Mouse (Mus musculus): Measurements from ENCODE around the gene Isg20.

Gene Isg20

DNA sequence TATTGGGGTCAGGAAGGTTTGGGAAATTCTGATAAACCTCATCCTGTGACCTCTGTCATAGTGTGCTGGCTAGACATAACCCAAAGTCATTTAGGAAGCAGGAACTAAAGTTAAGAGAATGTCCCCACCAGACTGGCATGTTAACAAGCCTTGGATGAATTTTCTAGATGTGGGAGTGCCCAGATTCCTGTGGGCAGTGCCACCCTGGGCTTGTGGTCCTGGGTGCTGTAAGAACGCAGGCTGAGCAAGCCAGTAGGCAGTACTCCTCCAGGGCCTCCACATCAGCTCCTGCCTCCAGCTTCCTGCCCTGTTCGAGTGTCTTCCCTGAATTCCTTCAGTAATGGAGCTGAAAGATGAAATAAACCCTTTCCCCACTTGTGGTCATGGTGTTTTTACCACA, 9.0 kb upstream of the Isg20 start:
- DNase-seq (ENCODE audit: low spot score), result no peak

DNA sequence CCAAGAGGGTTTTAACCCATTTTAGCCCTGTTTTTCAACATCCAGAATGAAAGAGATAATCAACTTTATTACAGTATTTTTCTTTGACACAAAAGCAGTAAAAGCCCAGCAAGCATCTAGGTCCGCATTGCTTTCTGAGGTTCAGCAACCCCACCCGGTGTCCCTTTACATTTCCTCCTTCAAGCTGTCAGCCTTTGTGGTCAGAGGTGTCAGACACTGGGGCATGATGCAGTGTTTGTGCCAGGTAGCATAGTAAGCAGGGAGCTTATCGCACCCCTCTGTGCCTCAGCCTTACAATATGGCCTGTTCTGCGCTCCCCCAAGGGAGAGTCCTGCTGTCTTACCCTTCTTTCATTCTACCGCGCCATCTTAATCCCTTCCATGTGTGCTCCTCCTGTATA, 4.2 kb upstream of the Isg20 start:
- DNase-seq (ENCODE audit: low spot score), result no peak

DNA sequence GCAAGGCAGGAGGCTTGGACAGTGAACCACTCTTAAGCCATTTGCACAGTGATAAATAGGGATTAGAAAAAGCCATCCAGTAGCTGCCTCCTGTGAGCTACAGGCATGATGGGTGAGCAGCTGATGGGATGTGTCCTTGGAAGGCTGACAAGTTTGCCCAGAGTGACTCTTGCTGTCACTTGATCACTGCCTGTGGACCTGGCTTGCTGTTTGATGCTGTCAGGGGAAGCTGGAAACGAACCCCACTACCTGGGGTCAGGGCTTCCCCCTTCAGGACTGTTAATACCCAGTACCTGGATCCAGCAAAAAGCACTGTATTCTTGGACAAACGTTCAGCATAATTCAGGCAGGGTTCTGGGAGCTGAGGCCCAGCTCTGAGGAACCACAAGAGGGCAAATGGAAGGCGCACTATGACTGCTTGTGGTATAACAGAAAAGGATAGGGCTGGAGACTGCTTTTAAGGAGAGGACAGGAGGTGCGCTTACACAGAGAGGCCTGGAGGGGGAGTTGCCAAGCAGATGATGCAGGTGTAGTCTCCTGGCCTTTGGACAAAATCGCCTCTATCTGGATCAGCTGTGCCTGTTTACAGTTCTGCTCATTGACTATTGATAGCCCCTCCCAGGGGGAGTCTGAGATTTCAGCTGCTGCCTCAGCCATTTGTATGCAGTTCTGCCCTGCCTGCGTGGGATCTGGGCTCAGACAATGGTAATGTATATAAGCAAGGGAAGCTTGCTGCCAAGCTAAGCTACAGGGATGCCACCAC, 2.7 kb upstream of the Isg20 start:
- no peak for DNase-seq (ENCODE audit: low spot score)

DNA sequence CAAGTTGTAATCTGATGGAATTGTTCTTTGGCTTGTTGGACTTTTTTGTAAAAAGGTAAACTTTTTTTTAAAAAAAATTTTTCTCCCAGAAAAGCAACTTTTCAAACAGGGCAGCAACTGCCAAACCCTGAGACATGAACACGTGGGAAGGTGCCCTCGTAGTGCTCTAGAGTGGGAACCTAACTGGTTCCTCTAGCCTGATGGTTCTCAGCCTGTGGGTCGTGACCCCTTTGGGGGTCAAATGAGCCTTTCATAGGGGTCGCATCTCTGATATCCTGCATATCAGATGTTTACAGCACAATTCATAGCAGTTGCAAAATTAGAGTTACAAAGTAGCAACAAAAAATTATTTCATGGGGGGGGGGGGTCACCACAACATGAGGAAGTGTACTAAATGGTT, 2.0 kb upstream of the Isg20 start:
- DNase-seq (ENCODE audit: low spot score), result no peak

DNA sequence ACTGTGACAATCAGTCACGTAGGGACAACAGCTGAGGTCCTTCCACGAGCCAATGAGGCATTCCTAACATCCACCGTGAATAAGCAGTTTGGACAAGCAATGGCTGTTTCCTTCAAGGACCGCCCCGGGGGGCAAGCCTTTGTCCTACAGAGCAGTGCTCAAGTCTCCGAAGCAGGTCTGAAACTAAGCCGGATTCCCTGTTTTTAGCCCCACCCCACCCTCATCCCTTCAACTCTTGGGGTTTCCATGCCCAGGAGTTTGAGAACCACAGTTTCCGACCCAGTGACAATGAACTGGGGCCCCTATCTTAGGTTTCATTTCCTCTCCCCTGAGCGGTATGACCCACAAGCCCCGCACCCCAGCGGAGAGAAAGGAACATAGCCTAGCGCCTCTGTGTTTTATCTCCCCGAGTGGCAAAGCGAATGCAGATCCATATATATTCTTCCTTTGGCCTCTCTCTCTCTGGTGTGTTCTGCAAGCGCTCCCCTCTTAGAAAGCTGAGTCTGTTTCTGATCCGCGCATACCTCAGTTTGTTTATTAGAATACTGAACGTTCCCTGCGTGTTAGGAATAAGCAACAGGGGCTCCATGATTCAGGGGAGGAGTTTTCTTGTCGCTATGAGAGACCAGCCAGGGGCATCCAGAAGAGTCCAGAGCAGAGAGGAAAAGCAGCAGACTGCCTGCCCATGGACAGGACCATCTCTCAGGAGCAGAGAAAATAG, 811 bp upstream of the Isg20 start:
- no peak for DNase-seq (ENCODE audit: low spot score)

DNA sequence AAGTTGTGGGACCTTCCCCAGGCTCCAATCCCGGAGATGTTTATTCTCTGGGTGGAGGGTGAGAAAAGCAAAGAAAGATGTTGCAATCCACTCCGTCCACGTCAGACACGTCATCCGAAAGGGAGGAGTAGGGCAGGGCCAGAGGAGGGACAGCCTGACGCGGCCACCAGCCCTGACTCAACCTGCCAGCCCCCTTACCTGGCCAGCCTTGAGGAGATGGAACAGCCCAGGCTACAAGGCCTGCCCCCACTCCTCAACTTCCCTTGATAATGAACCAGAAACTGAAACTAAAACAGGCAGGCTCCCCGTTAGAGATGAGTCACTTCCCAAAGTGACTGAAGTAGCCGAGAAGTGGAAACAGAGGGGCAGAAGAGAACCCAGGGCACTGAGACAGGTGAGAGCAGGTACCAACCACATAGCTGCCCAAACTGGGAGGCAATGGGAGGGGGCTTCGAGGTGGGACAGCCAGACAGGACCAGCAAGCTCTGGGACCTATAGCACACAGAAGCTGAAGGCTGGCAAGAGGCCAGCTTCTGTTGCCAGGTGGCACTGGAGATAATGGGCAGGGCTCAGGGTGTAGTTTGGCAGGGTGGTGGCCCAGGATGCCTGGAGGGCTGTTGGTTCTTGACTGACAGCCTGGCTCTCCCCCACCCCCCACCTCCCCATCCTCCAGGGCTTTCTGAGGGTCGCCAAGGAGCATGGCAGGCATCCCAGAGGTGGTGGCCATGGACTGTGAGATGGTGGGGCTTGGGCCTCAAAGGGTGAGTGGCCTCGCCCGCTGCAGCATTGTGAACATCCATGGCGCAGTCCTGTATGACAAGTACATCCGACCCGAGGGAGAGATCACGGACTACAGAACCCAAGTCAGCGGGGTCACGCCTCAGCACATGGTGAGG, 673 bp downstream of the Isg20 start:
- no peak for DNase-seq (ENCODE audit: low spot score)

DNA sequence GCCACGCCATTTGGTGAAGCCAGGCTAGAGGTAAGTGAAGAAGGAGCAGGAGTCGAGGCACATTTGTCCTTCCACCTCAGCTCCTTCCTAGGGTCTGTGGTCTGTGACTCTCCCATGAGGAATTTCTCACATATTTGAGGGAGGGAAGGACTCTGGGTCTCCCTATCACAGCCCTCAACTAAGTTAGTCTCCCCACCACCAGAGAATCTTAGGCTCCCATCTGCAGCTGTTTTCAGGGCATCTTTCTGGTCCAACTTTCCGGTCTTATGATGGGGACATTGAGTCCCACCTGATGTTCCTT, 1.3 kb downstream of the Isg20 start:
- no peak for DNase-seq (ENCODE audit: low spot score)

DNA sequence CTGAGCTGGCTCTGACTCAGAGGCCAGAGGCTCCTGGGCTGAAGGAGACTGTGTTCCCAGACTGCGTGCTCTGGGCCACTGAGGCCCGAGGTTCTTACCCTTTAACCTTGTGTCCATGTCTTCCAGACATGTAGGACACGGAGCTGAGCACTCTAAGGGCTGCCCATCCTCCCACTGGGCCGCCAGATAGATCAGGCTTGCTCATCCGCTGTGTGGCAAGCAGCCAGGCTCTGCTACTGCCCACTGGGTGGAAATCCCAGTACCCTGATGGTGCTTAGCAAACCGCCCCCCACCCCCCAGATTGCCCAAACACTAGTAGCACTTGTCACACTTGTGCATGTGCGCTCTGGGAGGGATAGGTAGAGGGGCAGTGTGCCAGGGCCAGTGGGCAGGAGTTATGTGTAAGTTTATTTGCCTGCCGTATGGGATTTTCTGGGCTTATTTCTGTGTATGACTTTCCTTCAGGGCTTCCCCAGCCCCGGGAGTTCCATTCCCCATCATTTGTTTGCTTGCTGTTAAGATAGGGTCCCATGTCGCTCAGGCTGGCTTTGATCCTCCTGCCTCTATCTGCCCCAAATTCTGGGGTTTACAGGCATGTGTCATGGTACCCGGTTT, 1.8 kb downstream of the Isg20 start:
- no peak for DNase-seq (ENCODE audit: low spot score)

DNA sequence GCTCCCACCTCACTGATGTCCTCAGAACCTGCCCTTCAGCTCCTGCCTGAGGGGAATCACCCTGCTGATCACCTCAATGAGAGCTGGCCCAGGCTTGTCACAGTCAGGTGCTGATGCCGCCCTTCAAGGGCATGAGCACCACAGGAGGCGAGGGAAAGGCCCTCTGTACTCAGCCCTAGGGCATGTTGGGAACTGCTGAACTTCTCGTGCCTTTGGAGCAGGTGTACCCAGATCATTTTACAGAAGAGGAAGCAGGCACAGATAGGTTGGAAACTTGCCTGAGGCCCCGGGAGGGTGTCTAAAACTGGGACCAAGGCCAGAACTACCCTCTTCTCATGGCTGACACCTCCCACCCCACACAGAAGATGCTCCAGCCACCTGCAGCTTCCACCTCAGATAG, 5.5 kb downstream of the Isg20 start:
- no peak for DNase-seq (ENCODE audit: low spot score)

DNA sequence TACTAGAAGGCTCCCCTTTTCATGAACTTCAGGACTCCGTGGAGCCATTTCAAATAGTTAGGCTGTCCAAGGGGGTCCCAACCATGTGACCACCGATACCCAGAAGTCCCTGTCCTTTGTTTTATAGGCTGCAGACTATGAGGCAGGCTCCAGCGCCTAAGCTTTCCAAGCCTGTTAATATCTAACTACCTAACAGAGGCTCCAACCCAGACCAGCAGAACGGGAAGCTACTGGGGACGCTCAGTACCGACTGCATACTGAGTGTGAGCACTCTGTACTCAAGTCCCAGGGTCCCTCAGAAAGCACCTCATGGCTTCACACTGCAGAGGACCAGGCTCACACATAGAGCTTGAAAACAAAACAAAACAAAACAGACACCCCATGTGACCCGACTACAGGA, 9.3 kb downstream of the Isg20 start:
- DNase-seq (ENCODE audit: low spot score), result no peak

DNA sequence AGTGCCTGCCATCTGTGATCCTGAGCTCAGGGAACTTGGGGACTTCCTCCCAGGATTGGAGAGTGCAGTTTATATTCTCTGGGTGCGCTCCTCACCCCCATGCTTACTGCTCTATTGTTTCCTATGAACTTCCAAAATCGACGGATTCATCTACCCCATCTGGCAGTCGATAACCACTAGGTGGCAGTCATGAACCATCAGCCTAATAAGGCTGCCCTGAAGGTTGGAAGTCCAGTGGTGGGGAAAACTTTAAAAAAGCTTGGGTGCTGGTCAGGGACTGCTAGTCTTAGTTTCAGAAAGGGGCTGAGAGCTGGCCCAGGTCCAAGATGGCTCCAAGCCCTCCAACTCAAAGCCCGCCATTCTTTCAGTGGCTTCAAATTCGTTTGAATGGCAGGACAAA, 11.1 kb downstream of the Isg20 start:
- no peak for DNase-seq (ENCODE audit: low spot score)

DNA sequence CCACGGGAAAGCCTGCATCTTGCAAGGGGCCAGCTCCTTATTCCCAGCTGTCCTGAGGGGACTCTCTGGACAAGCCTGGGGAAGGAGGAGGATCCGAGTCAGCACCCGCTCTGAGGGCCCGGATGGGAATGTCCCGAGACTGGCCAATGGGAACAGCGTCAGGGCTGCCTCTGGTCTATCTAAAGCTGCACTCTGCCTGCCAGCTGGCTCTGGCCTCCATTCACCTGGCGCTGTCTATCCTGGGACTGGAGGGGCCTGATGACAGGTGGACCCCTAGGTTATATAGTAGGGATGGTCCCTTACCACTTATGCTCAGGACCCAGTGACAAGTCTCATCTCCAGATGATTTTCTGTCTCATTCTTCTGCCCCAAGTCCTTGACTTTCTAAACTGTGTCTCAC, 11.6 kb downstream of the Isg20 start:
- DNase-seq (ENCODE audit: low spot score), result no peak

DNA sequence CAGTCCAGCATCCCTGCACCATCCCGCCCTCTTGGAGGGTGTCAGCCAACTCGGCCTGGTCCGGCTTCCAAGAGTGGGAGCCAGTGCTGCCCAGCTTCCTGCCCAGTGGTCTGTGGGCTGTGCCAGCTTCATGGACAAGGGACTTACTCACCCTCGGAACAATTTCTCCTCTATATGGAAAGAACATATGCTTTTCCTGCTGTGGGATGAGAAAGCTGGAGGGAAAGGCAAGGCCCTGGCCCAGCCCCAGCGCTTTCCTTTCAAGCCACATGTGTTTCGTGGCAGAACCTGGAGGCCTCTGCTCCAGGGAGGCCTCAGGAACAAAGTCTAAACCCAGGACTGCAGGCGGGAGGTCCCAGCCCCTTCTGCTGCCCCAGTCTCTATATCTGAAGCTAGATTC, 12.5 kb downstream of the Isg20 start:
- no peak for DNase-seq (ENCODE audit: low spot score)

DNA sequence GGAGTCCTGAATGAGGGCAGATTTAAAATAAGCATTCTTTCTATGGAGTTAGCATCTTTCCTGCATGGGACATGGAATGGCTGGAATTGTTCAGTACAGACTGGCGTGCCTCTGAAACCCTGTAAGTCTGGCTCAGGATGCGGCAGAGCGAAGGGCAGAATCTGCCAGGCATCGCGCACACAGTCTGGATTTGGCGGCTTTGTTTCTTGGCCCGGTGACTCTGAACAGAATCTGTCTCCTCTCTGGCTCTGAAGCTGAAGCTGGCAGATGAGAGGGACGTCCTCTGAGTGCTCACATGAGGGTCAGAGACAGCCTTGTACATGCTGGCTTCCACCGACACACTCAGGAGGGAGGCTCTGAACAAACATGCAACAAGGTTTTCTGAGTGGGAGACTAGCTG, 12.9 kb downstream of the Isg20 start:
- DNase-seq (ENCODE audit: low spot score), result no peak

DNA sequence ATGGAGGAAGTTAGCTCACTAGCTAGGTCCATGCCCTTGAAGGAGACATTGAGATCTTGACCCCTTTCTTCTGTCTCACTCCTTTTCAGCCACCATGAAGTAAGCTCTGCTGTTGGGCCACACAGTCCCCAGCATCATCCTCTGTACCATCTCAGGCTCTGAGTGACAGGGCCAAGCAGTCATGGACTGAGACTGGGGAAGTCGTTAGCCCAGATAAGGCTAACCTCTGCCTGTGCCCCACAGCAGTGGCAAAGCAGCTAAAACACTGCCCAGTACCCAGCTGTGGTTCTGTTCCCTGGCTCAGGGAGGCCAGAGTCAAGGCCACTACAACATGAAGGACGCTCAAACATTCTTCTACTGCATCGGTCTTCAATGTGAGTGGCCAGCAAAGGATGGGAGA, 14.0 kb downstream of the Isg20 start:
- no peak for DNase-seq (ENCODE audit: low spot score)

DNA sequence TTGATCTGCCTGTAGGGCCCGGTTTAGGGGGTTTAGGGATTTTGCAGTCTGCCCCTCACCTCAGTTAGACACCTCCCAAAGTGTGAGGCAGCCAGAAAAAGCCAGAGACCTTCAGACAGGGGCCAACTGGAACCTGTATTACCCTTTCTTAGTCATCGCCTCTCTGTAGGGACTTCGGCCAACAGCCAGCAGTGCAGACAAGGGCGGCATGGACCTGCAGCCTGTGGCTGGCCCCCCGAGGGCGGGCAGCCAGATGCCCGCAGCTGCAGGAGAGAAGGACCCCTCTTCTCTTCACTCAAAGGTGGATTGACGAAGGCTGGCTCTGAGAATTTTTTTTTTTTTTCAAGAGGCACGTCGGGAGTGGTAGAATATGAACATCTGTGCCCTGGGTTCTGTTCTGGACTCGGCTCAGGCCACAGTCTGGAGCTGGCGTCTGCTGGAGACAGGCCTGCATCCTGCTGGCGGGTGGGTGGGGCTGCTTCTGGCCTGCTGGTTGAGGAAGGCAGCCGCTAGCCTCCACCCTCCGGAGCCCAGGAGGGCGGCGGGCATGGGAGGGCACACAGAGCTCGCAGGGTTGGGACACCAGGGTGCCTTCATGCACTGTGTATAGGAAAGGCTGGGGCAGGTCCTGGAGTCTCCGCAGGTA, 25.9 kb downstream of the Isg20 start:
- no peak for DNase-seq (ENCODE audit: low spot score)

DNA sequence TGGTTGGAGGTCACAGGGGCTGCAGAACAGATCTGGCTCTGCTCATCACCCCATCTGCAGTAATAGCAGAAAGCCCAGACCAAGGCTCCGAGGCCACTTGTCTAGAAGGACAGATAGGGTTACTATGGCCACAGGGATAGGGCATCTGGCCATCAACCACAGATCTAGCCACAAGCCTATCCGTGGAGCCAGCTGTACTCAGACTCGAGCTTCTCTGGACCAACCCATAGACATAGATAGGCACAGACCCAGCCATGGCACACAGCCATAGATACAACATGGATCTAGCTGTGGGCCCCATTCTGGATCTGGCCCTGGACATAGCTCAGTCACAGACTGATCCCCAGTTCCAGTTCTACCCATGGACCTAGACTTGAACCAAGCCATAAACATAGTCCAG, 27.7 kb downstream of the Isg20 start:
- DNase-seq (ENCODE audit: low spot score), result no peak

DNA sequence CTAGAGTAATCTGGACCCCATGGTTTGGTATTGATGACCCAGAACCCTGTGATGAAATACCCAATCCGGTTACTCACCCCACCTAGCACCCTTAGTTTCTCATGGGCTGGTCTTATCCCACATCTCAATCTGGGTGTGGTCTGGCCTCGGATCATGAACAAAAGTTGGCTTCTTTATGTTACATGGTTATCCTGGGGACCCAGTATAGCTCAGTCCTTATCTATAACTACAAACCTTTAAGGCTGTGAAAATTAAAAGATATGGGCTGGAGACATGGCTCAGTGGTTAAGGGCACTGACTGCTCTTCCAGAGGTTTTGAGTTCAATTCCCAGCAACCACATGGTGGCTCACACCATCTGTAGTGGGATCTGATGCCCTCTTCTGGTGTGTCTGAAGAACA, 29.3 kb downstream of the Isg20 start:
- DNase-seq (ENCODE audit: low spot score), result no peak

DNA sequence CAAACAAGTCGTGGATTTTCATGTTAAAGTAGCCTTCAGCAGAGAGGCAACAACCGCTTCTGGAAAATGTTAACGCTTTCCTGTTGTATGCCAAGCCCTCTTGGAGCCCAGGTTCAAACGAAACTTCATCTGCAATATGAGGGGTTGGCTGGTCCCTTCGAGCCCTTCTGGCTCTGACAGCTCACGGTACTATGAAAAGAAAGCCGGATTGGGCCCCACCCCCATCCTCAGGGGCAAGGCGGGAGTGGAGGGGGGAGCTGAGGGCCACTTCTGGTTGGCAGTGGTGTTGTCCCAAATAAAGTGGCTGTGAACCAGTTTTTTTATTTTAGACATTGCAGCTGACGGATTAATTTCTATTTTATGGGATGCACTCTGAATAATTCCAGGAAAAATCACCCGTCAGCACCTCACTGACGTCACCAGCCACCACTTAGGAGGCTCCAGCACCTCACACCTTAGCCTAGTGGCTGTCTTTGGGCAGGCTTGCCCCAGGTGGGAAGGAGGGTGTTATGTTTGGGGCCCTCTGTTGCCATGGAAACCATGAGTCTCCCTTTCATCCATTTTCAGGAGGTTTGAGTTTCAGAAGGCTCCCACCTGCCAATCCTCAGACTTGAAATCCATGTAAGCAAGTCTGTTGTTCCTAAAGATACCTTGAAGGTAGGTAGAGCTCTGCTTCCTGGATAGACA, 40.8 kb downstream of the Isg20 start:
- DNase-seq (ENCODE audit: low spot score), result no peak

DNA sequence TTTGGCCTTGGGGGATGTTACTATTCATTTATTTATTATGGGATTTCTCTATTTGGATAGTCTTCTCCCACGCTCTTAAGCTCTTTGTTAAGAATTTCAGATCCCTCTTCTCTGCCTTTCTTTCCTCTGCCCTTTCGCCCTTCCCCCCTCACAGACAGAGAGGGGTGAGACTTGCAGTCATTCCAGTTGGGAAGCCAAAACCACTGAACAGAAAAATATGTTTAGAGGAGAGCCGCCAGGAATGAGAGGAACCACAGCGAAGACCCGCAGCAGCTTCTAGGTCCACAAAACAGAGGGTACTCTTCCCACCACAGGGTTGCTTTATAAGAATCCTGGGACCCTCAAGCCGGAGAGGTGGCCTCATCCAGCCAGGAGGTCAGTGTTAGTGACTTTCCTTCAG, 41.4 kb downstream of the Isg20 start:
- no peak for DNase-seq (ENCODE audit: low spot score)

DNA sequence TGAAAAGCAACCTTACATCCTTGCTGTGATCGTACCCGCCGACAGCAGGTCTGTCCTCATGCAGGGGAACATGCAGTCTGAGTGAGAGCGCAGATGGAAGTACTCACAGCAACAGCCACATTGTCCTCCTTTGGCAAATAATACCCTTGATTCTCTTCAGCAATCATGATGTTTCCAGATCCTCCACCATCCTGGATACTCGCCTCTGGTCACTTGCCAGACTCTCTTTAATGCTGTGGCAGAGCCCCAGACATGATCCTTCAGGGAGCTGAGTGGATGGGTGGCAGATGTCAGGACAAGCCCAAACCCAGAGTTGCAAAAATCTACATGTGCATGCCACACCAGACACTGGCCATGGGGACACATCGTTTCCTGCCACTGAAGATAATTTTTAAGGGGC, 41.9 kb downstream of the Isg20 start:
- no peak for DNase-seq (ENCODE audit: low spot score)
